Mouse (Mus musculus): Measurements from ENCODE around the gene Gpr158.
"Not testable (repeated sequence)": the region's sequence is repeated elsewhere in the genome, so short reads cannot be mapped to it uniquely, and the experiment has no call there.

The Gpr158 gene

GRCm38 (mm10) chr2:21367345-21368111 is at the start of gene Gpr158:
Gene Gpr158 (plus strand): TSS chr2:21367542.
- DNase-seq (ENCODE audit: low read depth in 1 of 2, low spot score in 2 of 2): no peak

- no peak for DNase-seq (ENCODE audit: low read depth in 1 of 2, low spot score in 2 of 2)
Measured at GRCm38 (mm10) chr2:21343821-21344220, 23.5 kb upstream of the Gpr158 start.

GRCm38 (mm10) chr2:21368351-21369170 is 1.2 kb downstream of the Gpr158 start:
- no peak for DNase-seq (ENCODE audit: low read depth in 1 of 2, low spot score in 2 of 2)

- DNase-seq (ENCODE audit: low read depth in 1 of 2, low spot score in 2 of 2): no peak
Measured at GRCm38 (mm10) chr2:21369171-21369485, 1.8 kb downstream of the Gpr158 start.

- DNase-seq (ENCODE audit: low read depth in 1 of 2, low spot score in 2 of 2): no peak
Measured at GRCm38 (mm10) chr2:21369556-21369955, 2.2 kb downstream of the Gpr158 start.

GRCm38 (mm10) chr2:21379516-21379915 is 12.2 kb downstream of the Gpr158 start:
- DNase-seq (ENCODE audit: low read depth in 1 of 2, low spot score in 2 of 2): no peak

- no peak for DNase-seq (ENCODE audit: low read depth in 1 of 2, low spot score in 2 of 2)
Measured at GRCm38 (mm10) chr2:21392727-21393126, 25.4 kb downstream of the Gpr158 start.

GRCm38 (mm10) chr2:21397347-21397746 is 30.0 kb downstream of the Gpr158 start:
- no peak for DNase-seq (ENCODE audit: low read depth in 1 of 2, low spot score in 2 of 2)

- DNase-seq (ENCODE audit: low read depth in 1 of 2, low spot score in 2 of 2): no peak
Measured at GRCm38 (mm10) chr2:21399657-21400056, 32.3 kb downstream of the Gpr158 start.

- no peak for DNase-seq (ENCODE audit: low read depth in 1 of 2, low spot score in 2 of 2)
Measured at GRCm38 (mm10) chr2:21405617-21406016, 38.3 kb downstream of the Gpr158 start.

GRCm38 (mm10) chr2:21407443-21407985 is 40.2 kb downstream of the Gpr158 start:
- DNase-seq (ENCODE audit: low read depth in 1 of 2, low spot score in 2 of 2): no peak

- no peak for DNase-seq (ENCODE audit: low read depth in 1 of 2, low spot score in 2 of 2)
Measured at GRCm38 (mm10) chr2:21408821-21409220, 41.5 kb downstream of the Gpr158 start.

GRCm38 (mm10) chr2:21430288-21430687 is 62.9 kb downstream of the Gpr158 start:
- no peak for DNase-seq (ENCODE audit: low read depth in 1 of 2, low spot score in 2 of 2)

GRCm38 (mm10) chr2:21431182-21431581 is 63.8 kb downstream of the Gpr158 start:
- no peak for DNase-seq (ENCODE audit: low read depth in 1 of 2, low spot score in 2 of 2)

- no peak for DNase-seq (ENCODE audit: low read depth in 1 of 2, low spot score in 2 of 2)
Measured at GRCm38 (mm10) chr2:21439626-21440025, 72.3 kb downstream of the Gpr158 start.

- DNase-seq (ENCODE audit: low read depth in 1 of 2, low spot score in 2 of 2): not testable (repeated sequence)
Measured at GRCm38 (mm10) chr2:21460606-21461005, 93.3 kb downstream of the Gpr158 start.

GRCm38 (mm10) chr2:21474957-21475356 is 107.6 kb downstream of the Gpr158 start:
- no peak for DNase-seq (ENCODE audit: low read depth in 1 of 2, low spot score in 2 of 2)

- no peak for DNase-seq (ENCODE audit: low read depth in 1 of 2, low spot score in 2 of 2)
Measured at GRCm38 (mm10) chr2:21496881-21497280, 129.5 kb downstream of the Gpr158 start.

- DNase-seq (ENCODE audit: low read depth in 1 of 2, low spot score in 2 of 2): no peak
Measured at GRCm38 (mm10) chr2:21497965-21498364, 130.6 kb downstream of the Gpr158 start.

GRCm38 (mm10) chr2:21499399-21499798 is 132.1 kb downstream of the Gpr158 start:
- no peak for DNase-seq (ENCODE audit: low read depth in 1 of 2, low spot score in 2 of 2)

- no peak for DNase-seq (ENCODE audit: low read depth in 1 of 2, low spot score in 2 of 2)
Measured at GRCm38 (mm10) chr2:21507449-21507848, 140.1 kb downstream of the Gpr158 start.

GRCm38 (mm10) chr2:21530750-21531149 is 163.4 kb downstream of the Gpr158 start:
- DNase-seq (ENCODE audit: low read depth in 1 of 2, low spot score in 2 of 2): no peak
